Mouse (Mus musculus) forebrain, embryonic 15.5 days (tissue): ENCODE results near the gene Gpsm1. TPM values are rescaled to one million over a fixed set of nuclear protein-coding genes. Genes with fewer than 3 reads are reported as not detected.

Experiments
- ATAC-seq: fragments of 200-750 bp; cut with Nextera tagmentation; replicated peaks from 2 replicates; pipeline ENCODE4 v1.8.0; 2017; ENCODE audit warnings: mild to moderate bottlenecking, moderate TSS enrichment, moderate library complexity
- H3K27ac ChIP-seq: fragments of 300-500 bp; sonication (generic); replicated peaks from 2 replicates; pipeline ENCODE4 v1.5.1; 2015; ENCODE audit warnings: mild to moderate bottlenecking, inconsistent platforms
- H3K27me3 ChIP-seq: fragments of 300-500 bp; sonication (generic); 2 replicates; pipeline ENCODE4 v1.6.1; 2015; ENCODE audit warnings: inconsistent platforms
- H3K36me3 ChIP-seq: fragments of 300-500 bp; sonication (generic); 2 replicates; pipeline ENCODE4 v1.6.1; 2015; ENCODE audit warnings: mild to moderate bottlenecking, inconsistent platforms
- H3K4me1 ChIP-seq: fragments of 300-500 bp; sonication (generic); 2 replicates; pipeline ENCODE4 v1.6.1; 2015; ENCODE audit warnings: inconsistent platforms
- H3K4me2 ChIP-seq: fragments of 300-500 bp; sonication (generic); replicated peaks from 2 replicates; pipeline ENCODE4 v1.6.1; 2015; ENCODE audit warnings: mild to moderate bottlenecking, inconsistent platforms
- H3K4me3 ChIP-seq: fragments of 300-500 bp; sonication (generic); 2 replicates; pipeline ENCODE4 v1.5.1; 2015; ENCODE audit warnings: mild to moderate bottlenecking, inconsistent platforms
- H3K9ac ChIP-seq: fragments of 300-500 bp; sonication (generic); replicated peaks from 2 replicates; pipeline ENCODE4 v1.6.1; 2015; ENCODE audit warnings: mild to moderate bottlenecking, inconsistent platforms
- H3K9me3 ChIP-seq: fragments of 300-500 bp; sonication (generic); 2 replicates; pipeline ENCODE4 v1.6.1; 2016; ENCODE audit warnings: inconsistent platforms
- WGBS: fragments of 180-500 bp; shearing (Covaris S2); methylation state at CpG from one replicate; pipeline ENCODE4 v1.1.7; 2015; ENCODE audit warnings: mixed read lengths; 5-methylcytosine and 5-hydroxymethylcytosine counted together
- polyA plus RNA-seq: library from polyadenylated mRNA; unstranded; fragments of >200 nt; fragmentation: Nextera tagmentation; extraction: Ambion mirVana; gene quantifications from 2 replicates; pipeline ENCODE4 v1.2.1, GENCODE M21; 2015

The Gpsm1 gene
- polyA plus RNA-seq = 144 and 151 TPM in 2 replicates

GRCm38 (mm10) chr2:26315072-26315924, at the start of gene Gpsm1:
TSS of gene Gpsm1 (plus strand) at chr2:26315515.
- Histone ChIP-seq H3K36me3 (no peaks in the 10 kb centered on the region), H3K27ac (peak within 1 kb of the TSS; percentile 96), H3K4me2 (peak within 1 kb of the TSS; percentile 84), H3K27me3 (no peaks in the 10 kb centered on the region), H3K4me1 (peaks cover 40% of the 10 kb centered on the region), H3K9me3 (no peaks in the 10 kb centered on the region), H3K4me3 (peak within 1 kb of the TSS; percentile 80), H3K9ac (peak within 1 kb of the TSS; percentile 96)
- peak; percentile 87 for ATAC-seq
- WGBS = under 1% methylated on average over 56 of the region's 66 CpGs

GRCm38 (mm10) chr2:26266066-26266742, 49.1 kb upstream of the Gpsm1 start:
- ATAC-seq = no peak
- no peaks in the 10 kb centered on the region for H3K4me1 ChIP-seq
- 78% methylated on average over 10 of the region's 10 CpGs for WGBS
- H3K4me2 ChIP-seq = no peak overlapping the region
- no peaks in the 10 kb centered on the region for H3K9me3 ChIP-seq
- H3K36me3 ChIP-seq = no peaks in the 10 kb centered on the region
- H3K27me3 ChIP-seq = no peaks in the 10 kb centered on the region
- H3K27ac ChIP-seq = no peak overlapping the region
- no peak overlapping the region for H3K9ac ChIP-seq
- no peak overlapping the region for H3K4me3 ChIP-seq

GRCm38 (mm10) chr2:26268216-26268615, 47.1 kb upstream of the Gpsm1 start:
- Histone ChIP-seq H3K4me3 (no peak overlapping the region), H3K27me3 (no peaks in the 10 kb centered on the region)
- WGBS = 45% methylated on average over 3 of the region's 3 CpGs

GRCm38 (mm10) chr2:26273611-26274010, 41.7 kb upstream of the Gpsm1 start:
- no peak for ATAC-seq
- Histone ChIP-seq H3K27ac (no peak overlapping the region), H3K36me3 (no peaks in the 10 kb centered on the region), H3K4me2 (no peak overlapping the region), H3K9ac (no peak overlapping the region), H3K4me1 (no peaks in the 10 kb centered on the region), H3K4me3 (no peak overlapping the region), H3K27me3 (no peaks in the 10 kb centered on the region), H3K9me3 (no peaks in the 10 kb centered on the region)
- WGBS = 17% methylated on average over 7 of the region's 7 CpGs

More at GRCm38 (mm10) chr2:26268216-26268615, 47.1 kb upstream of the Gpsm1 start:
- Histone ChIP-seq H3K4me1 (no peaks in the 10 kb centered on the region), H3K36me3 (no peaks in the 10 kb centered on the region), H3K4me2 (no peak overlapping the region), H3K9me3 (no peaks in the 10 kb centered on the region), H3K9ac (no peak overlapping the region), H3K27ac (no peak overlapping the region)
- ATAC-seq = no peak

GRCm38 (mm10) chr2:26279712-26280111, 35.6 kb upstream of the Gpsm1 start:
- no peak overlapping the region for H3K4me3 ChIP-seq
- no peak overlapping the region for H3K4me2 ChIP-seq
- H3K27ac ChIP-seq = no peak overlapping the region
- no peaks in the 10 kb centered on the region for H3K4me1 ChIP-seq
- no peaks in the 10 kb centered on the region for H3K36me3 ChIP-seq
- no peaks in the 10 kb centered on the region for H3K27me3 ChIP-seq
- 82% methylated on average over 3 of the region's 3 CpGs for WGBS
- no peaks in the 10 kb centered on the region for H3K9me3 ChIP-seq
- no peak for ATAC-seq
- H3K9ac ChIP-seq = no peak overlapping the region

- H3K4me2 ChIP-seq = no peak overlapping the region
- H3K36me3 ChIP-seq = no peaks in the 10 kb centered on the region
- H3K4me1 ChIP-seq = peaks cover 2% of the 10 kb centered on the region
- no peak overlapping the region for H3K9ac ChIP-seq
- H3K9me3 ChIP-seq = no peaks in the 10 kb centered on the region
- H3K4me3 ChIP-seq = no peak overlapping the region
- H3K27ac ChIP-seq = no peak overlapping the region
- no peaks in the 10 kb centered on the region for H3K27me3 ChIP-seq
- WGBS = 67% methylated on average over 11 of the region's 11 CpGs
- ATAC-seq = no peak
These were observed 34.7 kb upstream of the Gpsm1 start for GRCm38 (mm10) chr2:26280594-26280993.

GRCm38 (mm10) chr2:26285804-26286203, 29.5 kb upstream of the Gpsm1 start:
- Histone ChIP-seq H3K36me3 (no peaks in the 10 kb centered on the region), H3K4me3 (no peak overlapping the region), H3K9me3 (no peaks in the 10 kb centered on the region), H3K4me1 (peaks cover 6% of the 10 kb centered on the region), H3K27me3 (no peaks in the 10 kb centered on the region), H3K9ac (peak overlapping the region; percentile 10; the same call in 1 of the 2 replicates), H3K27ac (0 out of 2 replicates have a peak overlapping the region, but pooled peaks have one; percentile 37), H3K4me2 (no peak overlapping the region)
- WGBS = 40% methylated on average over 7 of the region's 7 CpGs
- no peak; the same call in 1 of the 2 replicates for ATAC-seq

- Histone ChIP-seq H3K9ac (no peak overlapping the region), H3K4me1 (peaks cover 6% of the 10 kb centered on the region), H3K27ac (no peak overlapping the region), H3K36me3 (no peaks in the 10 kb centered on the region), H3K27me3 (no peaks in the 10 kb centered on the region), H3K4me2 (no peak overlapping the region), H3K4me3 (no peak overlapping the region), H3K9me3 (no peaks in the 10 kb centered on the region)
- ATAC-seq = no peak
- WGBS = 85% methylated on average over 7 of the region's 7 CpGs
These were observed 28.9 kb upstream of the Gpsm1 start for GRCm38 (mm10) chr2:26286391-26286790.

GRCm38 (mm10) chr2:26290133-26290532, 25.2 kb upstream of the Gpsm1 start:
- Histone ChIP-seq H3K9me3 (no peaks in the 10 kb centered on the region), H3K4me3 (no peak overlapping the region), H3K9ac (no peak overlapping the region), H3K4me1 (peaks cover 6% of the 10 kb centered on the region), H3K4me2 (no peak overlapping the region), H3K36me3 (no peaks in the 10 kb centered on the region), H3K27ac (no peak overlapping the region), H3K27me3 (no peaks in the 10 kb centered on the region)
- ATAC-seq = no peak
- 76% methylated on average over 5 of the region's 5 CpGs for WGBS

GRCm38 (mm10) chr2:26294457-26294856, 20.9 kb upstream of the Gpsm1 start, which contains the start of gene Ccdc187:
TSS of gene Ccdc187 (minus strand) at chr2:26294557.
- H3K9me3 ChIP-seq = no peaks in the 10 kb centered on the region
- H3K4me1 ChIP-seq = peaks cover 32% of the 10 kb centered on the region
- no peak within 1 kb of the TSS for H3K4me2 ChIP-seq
- H3K9ac ChIP-seq = no peak within 1 kb of the TSS
- H3K27me3 ChIP-seq = no peaks in the 10 kb centered on the region
- no peak for ATAC-seq
- H3K27ac ChIP-seq = no peak within 1 kb of the TSS
- H3K4me3 ChIP-seq = no peak within 1 kb of the TSS
- no peaks in the 10 kb centered on the region for H3K36me3 ChIP-seq
- WGBS = 57% methylated on average over 2 of the region's 2 CpGs

GRCm38 (mm10) chr2:26296606-26297195, 18.6 kb upstream of the Gpsm1 start:
- Histone ChIP-seq H3K4me3 (no peak overlapping the region), H3K9ac (no peak overlapping the region), H3K4me2 (no peak overlapping the region), H3K36me3 (no peaks in the 10 kb centered on the region), H3K27me3 (no peaks in the 10 kb centered on the region), H3K27ac (peak overlapping the region; percentile 79), H3K9me3 (no peaks in the 10 kb centered on the region), H3K4me1 (peaks cover 45% of the 10 kb centered on the region)
- WGBS = 20% methylated on average over 6 of the region's 6 CpGs
- ATAC-seq = no peak
